Mouse (Mus musculus): ENCODE results near the gene Dhdds.

Dhdds gene

GRCm38 (mm10) chr4:134000466-134001438 lies at the start of gene Dhdds:
Gene Dhdds (minus strand): TSS chr4:134000918.
- peak; percentile 95 for DNase-seq

- DNase-seq = no peak
These were observed 46.9 kb upstream of the Dhdds start for GRCm38 (mm10) chr4:134047648-134048047.

- no peak for DNase-seq
These were observed 42.3 kb upstream of the Dhdds start for GRCm38 (mm10) chr4:134043041-134043440.

- peak; percentile 24 for DNase-seq
These were observed 40.8 kb upstream of the Dhdds start for GRCm38 (mm10) chr4:134041317-134042123.

- DNase-seq = peak; percentile 86
These were observed 35.2 kb upstream of the Dhdds start for GRCm38 (mm10) chr4:134035953-134036352.

GRCm38 (mm10) chr4:134025802-134026201 lies 25.1 kb upstream of the Dhdds start:
- DNase-seq = no peak

DNA sequence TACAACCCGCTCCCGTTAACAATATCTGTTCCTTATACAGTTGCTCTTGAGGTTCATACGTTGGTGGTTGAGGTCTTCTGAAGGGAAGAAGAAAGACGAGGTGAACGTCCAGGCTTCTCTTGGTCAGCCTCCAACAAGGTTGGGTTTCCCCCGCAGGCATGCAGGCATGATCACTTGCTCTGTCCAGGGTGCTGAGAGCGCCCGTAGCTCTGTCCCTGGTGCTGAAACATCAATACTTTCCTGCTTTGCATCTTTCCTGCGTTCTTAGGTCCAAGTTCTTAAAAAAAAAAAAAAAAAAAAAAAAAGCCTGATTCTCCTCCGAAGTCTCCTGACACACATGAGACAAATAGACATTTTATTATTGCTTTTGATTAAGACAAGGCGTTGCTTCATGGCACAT lies 19.9 kb upstream of the Dhdds start:
- DNase-seq = no peak

GRCm38 (mm10) chr4:134019641-134020351 lies 19.1 kb upstream of the Dhdds start:
- DNase-seq = no peak

- DNase-seq = no peak
These were observed 18.5 kb upstream of the Dhdds start for GRCm38 (mm10) chr4:134019210-134019609.

- no peak for DNase-seq
These were observed 18.0 kb upstream of the Dhdds start, which contains the start of gene Lin28a for GRCm38 (mm10) chr4:134018779-134019145. Gene Lin28a (minus strand): TSS chr4:134018841.

- DNase-seq = no peak
These were observed 17.5 kb upstream of the Dhdds start for GRCm38 (mm10) chr4:134018038-134018778.

DNA sequence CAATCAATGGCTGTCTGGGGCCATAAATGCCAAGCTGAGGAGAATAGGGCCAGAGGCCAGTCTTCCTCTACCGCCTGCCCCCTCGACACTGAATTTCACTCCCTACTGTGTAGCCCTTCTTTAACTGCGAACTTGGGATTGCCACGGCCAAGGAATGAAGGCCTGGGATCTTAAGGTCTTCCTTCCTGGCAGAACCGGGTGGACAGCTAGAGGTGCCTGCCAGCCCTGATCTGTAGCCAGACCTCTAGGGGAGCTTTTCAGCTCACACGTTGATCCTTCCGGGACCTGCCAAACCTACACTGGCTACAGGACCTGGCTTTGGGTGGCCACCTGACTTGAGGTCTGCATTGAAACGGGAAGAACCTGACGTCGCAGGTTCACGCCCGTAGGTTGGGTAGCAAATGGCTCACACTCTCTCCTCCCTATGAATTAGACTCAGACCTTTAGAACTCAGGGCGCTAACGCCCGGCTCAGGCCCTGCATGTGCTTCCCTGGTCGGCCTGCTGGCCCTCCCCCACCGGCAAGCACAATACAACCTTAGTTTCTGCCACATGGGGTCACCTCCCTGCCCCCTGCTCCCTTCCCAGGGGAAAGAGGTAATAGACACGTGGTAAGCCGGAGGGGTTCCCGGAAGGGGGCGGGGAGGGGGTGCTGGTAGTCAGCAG lies 16.6 kb upstream of the Dhdds start:
- DNase-seq = no peak

DNA sequence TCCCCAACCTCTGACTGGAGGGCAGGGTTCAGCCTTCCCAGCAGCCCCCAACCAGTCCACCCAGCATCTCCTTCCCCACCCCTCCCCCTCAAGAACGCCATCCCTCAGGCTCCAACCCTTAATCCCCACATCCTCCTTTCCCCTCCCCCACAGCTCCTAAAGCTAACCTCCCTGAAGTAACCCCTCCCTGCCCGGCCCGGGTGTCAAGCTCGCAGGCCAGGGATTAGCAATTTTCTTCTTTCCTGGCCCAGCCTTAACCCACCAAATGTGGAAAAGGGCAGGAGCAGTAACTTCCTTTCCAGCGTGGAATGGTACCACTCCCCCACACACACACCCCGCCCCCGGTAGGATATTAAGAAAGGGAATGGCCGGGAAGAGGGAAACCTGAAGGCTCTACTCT lies 16.0 kb upstream of the Dhdds start:
- no peak for DNase-seq

- no peak for DNase-seq
These were observed 15.5 kb upstream of the Dhdds start for GRCm38 (mm10) chr4:134016208-134016607.

DNA sequence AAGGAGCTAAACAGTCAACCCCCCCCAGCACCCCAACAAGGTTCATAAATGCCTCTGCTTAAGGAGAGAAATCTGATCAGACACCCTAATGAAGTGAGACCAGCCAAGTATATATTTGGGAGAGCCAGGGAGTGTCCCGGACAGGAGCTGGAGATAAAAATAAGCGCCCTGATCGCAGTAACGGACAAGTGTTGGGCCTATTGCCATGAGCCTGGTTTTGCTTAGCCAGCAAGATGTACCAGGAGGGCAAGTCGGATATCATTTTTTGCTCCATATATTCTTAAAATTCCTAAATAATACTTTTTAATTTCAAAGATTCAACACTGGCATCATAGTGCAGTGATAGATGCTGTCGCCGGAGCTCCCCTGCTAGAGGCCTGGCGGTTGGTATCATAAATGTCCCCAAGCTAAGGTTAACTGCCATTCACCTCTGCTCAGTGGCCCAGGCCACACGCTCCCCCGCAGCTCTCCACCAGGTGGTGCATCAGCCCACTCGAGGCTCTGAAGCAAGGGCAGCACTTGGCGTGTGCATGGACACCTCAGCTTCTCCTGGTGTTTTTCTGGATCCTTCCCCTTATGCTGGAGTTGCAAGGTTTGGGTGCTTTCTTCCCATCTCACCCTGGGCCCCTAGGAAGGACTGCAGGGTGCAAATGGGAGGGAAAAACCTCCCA lies 12.3 kb upstream of the Dhdds start:
- no peak for DNase-seq

DNA sequence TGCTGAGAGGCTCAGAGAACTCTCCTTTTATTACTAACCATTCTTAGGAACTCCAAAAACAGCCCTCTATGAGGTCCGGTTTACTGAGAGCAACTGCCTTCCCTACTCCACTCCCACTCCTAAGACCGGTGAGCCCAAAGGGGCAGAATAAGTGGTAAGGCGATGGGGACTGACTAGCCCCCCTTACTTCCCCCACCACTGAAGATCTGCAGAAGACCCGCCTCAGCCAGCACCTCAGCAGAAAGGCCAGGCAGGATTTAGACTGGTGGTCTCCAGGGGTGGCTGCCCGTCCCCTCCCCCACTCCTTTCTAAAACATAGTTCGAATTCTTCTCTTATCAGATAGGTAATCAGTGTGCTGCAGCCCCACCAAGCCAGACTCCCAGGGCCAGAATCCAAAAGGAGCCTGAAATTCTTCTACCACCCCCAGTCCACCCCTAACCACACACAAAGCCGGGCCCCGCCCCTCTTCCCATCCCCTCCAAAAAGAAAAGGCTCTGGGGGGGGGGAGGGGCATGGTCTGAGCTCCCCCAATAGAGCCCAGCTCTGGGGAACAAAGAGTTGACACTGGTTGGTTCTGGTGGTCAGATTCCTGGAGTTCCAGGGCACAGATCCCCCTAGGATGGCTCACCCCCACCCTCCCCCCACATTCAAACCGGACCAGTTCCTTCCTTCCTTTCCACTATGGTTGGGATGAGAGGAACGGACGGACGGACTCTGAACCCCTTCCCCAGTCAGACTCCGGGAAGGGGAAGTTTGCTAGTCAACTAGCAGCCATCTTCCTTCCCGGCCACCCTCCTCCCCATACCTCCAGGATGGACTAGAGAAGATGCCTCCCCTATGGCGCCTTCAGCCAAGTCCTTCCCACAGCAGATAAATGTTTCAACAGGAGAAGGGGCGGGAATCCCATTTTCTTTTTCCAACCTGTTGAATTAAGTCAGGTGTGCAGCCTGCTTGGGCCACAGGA lies 11.0 kb upstream of the Dhdds start:
- DNase-seq = no peak

DNA sequence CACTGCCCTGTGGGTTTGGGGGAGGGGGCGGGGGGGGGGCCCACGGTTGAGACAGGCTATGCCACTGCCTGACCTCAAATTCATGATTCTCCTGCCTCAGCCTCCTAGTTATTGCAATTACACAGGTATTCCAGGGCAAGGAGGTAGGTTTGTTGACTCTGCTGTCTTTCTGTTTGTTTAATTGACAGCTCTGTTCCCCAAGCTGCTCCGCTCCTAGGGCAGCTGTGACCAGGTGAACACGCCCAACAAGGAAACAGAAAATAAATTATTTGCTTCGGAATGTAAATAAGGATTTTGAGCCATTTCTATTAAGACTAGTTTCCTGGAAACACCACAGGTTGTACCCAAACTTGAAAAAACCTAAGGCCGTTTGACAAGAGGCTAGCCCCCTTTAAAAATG lies 9.0 kb upstream of the Dhdds start:
- no peak for DNase-seq

DNA sequence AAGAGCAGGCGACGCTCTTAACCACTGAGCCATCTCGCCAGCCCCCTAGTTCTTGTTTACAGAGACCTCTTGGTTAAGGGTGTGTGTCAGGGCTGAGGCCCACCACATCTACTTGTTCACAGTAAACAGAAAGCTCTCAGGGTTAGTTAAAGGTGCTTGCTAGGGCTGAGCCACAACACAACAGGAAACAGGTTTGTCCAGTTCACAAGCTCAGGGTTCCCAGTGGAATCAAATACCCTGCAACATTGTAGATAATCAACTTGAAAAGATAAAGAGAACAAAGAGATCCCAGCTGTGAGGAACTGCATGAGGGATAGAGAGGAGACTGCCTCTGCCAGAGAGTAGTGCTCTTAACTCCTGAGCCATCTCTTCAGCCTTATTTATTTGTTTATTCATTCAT lies 6.1 kb upstream of the Dhdds start:
- DNase-seq = no peak

GRCm38 (mm10) chr4:134005581-134006358 lies 5.1 kb upstream of the Dhdds start:
- no peak for DNase-seq

Measured in right cerebral cortex, postnatal 14 days (tissue).